Mouse (Mus musculus) intestine, postnatal 0 days (tissue): Measurements from ENCODE around the gene Armc8. TPM values are rescaled to one million over a fixed set of nuclear protein-coding genes. Genes with fewer than 3 reads are reported as not detected.

Experiments
- ATAC-seq: fragments of 200-750 bp; cut with Nextera tagmentation; 2 replicates; pipeline ENCODE4 v1.8.0; 2017; ENCODE audit warnings: mild to moderate bottlenecking, moderate TSS enrichment, moderate library complexity
- H3K27ac ChIP-seq: fragments of 300-500 bp; sonication (generic); 2 replicates; pipeline ENCODE4 v1.5.1; 2014; ENCODE audit warnings: mild to moderate bottlenecking, low read depth, low read length, moderate library complexity
- H3K27me3 ChIP-seq: fragments of 300-500 bp; sonication (generic); replicated peaks from 2 replicates; pipeline ENCODE4 v1.6.1; 2014; ENCODE audit warnings: low read length, mixed read lengths; ENCODE audit not compliant: control insufficient read depth, insufficient read depth
- H3K36me3 ChIP-seq: fragments of 300-500 bp; sonication (generic); 2 replicates; pipeline ENCODE4 v1.6.1; 2014; ENCODE audit warnings: mild to moderate bottlenecking, moderate library complexity; ENCODE audit not compliant: control insufficient read depth, insufficient read depth
- H3K4me1 ChIP-seq: fragments of 300-500 bp; sonication (generic); replicated peaks from 2 replicates; pipeline ENCODE4 v1.6.1; 2014; ENCODE audit warnings: antibody characterized with exemption, low read length, mixed read lengths; ENCODE audit not compliant: control insufficient read depth, insufficient read depth
- H3K4me2 ChIP-seq: fragments of 300-500 bp; sonication (generic); replicated peaks from 2 replicates; pipeline ENCODE4 v1.6.1; 2014; ENCODE audit warnings: low read depth, mild to moderate bottlenecking, moderate library complexity
- H3K4me3 ChIP-seq: fragments of 300-500 bp; sonication (generic); 2 replicates; pipeline ENCODE4 v1.5.1; 2014; ENCODE audit warnings: low read depth, low read length
- H3K9ac ChIP-seq: fragments of 300-500 bp; sonication (generic); 2 replicates; pipeline ENCODE4 v1.6.1; 2014; ENCODE audit warnings: mild to moderate bottlenecking, low read depth, low read length
- H3K9me3 ChIP-seq: fragments of 300-500 bp; sonication (generic); 2 replicates; pipeline ENCODE4 v1.6.1; 2016; ENCODE audit warnings: mixed run types; ENCODE audit not compliant: control insufficient read depth
- CTCF ChIP-seq: sonication (generic); IDR thresholded peaks from 2 replicates; pipeline ENCODE4 v1.5.1; 2016; ENCODE audit warnings: low read depth, mild to moderate bottlenecking, control low read depth, antibody characterized with exemption, moderate library complexity
- WGBS: fragments of 180-500 bp; shearing (Covaris S2); extraction: QIAGEN DNeasy Blood & Tissue Kit; methylation state at CpG from one replicate; pipeline ENCODE4 v1.1.7; 2014; 5-methylcytosine and 5-hydroxymethylcytosine counted together
- polyA plus RNA-seq: library from polyadenylated mRNA; unstranded; fragments of >200 nt; fragmentation: Nextera tagmentation; extraction: Ambion mirVana; gene quantifications from 2 replicates; pipeline ENCODE4 v1.2.1, GENCODE M21; 2015

Armc8 gene
- polyA plus RNA-seq, 1 experiment from 2014 or later, result 14.0 TPM

DNA sequence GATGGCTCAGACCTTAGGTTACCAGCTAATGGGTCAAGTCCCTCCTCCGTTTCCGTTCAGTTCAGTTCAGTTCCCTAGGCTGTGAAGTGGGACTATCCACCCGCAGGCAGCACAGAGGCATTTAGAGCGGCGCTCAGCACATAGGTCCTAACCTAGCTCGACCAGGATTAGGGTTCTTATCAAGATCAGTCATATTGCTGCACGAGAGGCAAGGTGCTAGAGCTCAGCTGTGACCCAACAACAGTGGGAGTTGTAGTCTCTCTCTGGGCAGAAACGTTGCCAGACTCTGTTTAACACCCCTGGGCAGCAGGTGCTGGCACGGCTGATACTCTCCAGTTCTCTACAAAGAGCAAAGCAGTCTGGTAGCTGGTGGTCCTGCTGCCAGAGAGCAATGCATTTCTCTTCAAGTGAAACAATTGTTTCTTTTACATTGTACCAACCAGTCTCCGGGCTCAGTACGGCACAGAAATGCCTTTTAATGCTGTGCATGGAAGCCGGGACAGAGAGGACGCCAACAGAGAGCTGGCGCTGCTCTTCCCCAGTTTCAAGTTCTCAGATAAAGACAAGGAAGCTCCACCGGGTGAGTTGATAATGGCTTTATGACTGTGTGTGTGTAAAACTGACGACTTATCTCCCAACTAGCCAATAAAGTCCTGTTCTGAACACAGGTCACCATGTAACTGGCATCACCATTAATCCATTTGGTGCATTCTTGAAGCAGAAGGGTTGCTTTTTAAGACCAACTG lies 98.2 kb downstream of the Armc8 start:
- Histone ChIP-seq H3K4me1 (no peaks in the 10 kb centered on the region), H3K36me3 (no peaks in the 10 kb centered on the region; the same call in 1 of the 2 replicates), H3K9me3 (no peaks in the 10 kb centered on the region), H3K9ac (no peak overlapping the region), H3K27me3 (no peaks in the 10 kb centered on the region), H3K4me2 (peak overlapping the region; percentile 60), H3K4me3 (0 out of 2 replicates have a peak overlapping the region, but pooled peaks have one; percentile 3), H3K27ac (peak overlapping the region; percentile 84)
- no peak for TF ChIP-seq CTCF
- 28% methylated on average over 16 of the region's 16 CpGs for WGBS
- ATAC-seq, result peak; percentile 78

DNA sequence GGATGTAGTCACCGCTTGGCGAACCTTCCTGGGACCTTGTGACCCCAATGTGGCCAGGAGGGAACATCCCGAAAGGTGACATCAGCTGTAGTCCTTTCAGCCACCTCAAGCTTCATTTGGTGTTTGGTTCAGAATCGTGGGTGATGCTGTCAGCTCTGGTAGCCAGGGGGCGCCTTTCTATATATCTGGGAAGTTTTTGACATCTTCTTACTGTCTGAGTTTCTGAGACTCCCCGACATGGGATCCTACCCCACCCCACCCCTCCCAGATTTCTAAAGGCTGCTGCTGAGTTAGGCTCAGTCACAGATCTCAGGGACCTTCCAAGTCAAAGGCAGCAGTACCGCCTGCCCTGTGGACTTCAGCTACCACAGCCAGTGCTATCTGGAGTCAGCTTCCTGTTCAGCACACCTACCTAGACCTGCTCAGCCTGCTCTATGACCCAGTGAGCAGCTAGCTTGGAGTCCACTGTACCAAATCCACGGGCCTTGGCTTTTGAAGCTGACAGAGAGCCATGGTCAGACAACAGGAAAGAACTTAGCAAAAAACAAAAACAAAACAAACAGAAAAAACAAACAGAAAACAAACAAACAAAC lies 98.9 kb downstream of the Armc8 start:
- 48% methylated on average over 8 of the region's 8 CpGs for WGBS

GRCm38 (mm10) chr9:99468572-99468971 lies 100.1 kb downstream of the Armc8 start:
- ATAC-seq, result no peak
- Histone ChIP-seq H3K27ac (no peak overlapping the region), H3K9ac (no peak overlapping the region), H3K4me2 (no peak overlapping the region), H3K4me3 (no peak overlapping the region), H3K4me1 (no peaks in the 10 kb centered on the region), H3K36me3 (no peaks in the 10 kb centered on the region), H3K9me3 (no peaks in the 10 kb centered on the region), H3K27me3 (no peaks in the 10 kb centered on the region)
- 72% methylated on average over 9 of the region's 9 CpGs for WGBS
- no peak for TF ChIP-seq CTCF

More for the DNA sequence above, 98.9 kb downstream of the Armc8 start:
- H3K9me3 ChIP-seq, result no peaks in the 10 kb centered on the region
- H3K36me3 ChIP-seq, result no peaks in the 10 kb centered on the region
- H3K27me3 ChIP-seq, result no peaks in the 10 kb centered on the region
- H3K4me1 ChIP-seq, result no peaks in the 10 kb centered on the region
- peak; percentile 86 for ATAC-seq
- H3K27ac ChIP-seq, result peak overlapping the region; percentile 84
- peak overlapping the region; percentile 60; the same call in 1 of the 2 replicates for H3K4me2 ChIP-seq
- peak; percentile 58 for TF ChIP-seq CTCF
- no peak overlapping the region for H3K4me3 ChIP-seq
- H3K9ac ChIP-seq, result no peak overlapping the region

DNA sequence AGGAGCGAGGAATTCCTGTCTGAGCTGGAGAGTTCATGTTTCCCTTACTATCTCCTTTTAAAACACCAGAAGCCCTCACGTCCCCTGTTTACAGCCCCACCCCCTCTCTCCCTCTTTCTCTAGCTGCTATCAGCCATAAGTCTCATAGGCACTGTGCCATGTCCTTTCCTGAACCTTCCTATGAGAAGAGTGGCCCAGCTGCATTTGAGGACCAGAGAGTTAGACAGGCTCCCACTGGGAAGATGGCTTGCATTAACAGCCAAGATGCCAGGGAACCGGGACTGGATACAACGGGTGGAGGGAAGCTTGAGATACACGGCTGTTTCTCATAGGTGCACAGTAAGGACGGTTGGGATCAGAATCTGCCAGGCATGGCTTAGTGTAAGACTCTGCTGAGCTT lies 103.8 kb downstream of the Armc8 start:
- Histone ChIP-seq H3K4me3 (no peak overlapping the region), H3K27me3 (no peaks in the 10 kb centered on the region), H3K36me3 (no peaks in the 10 kb centered on the region), H3K4me2 (no peak overlapping the region), H3K27ac (no peak overlapping the region), H3K9ac (no peak overlapping the region), H3K4me1 (no peaks in the 10 kb centered on the region), H3K9me3 (no peaks in the 10 kb centered on the region)
- TF ChIP-seq CTCF, result no peak
- WGBS, result 82% methylated on average over 6 of the region's 6 CpGs
- ATAC-seq, result no peak

GRCm38 (mm10) chr9:99459730-99460129 lies 109.0 kb downstream of the Armc8 start:
- no peak overlapping the region for H3K4me2 ChIP-seq
- H3K9me3 ChIP-seq, result no peaks in the 10 kb centered on the region
- H3K27me3 ChIP-seq, result no peaks in the 10 kb centered on the region
- H3K9ac ChIP-seq, result no peak overlapping the region
- no peak for TF ChIP-seq CTCF
- 82% methylated on average over 4 of the region's 4 CpGs for WGBS
- H3K4me1 ChIP-seq, result no peaks in the 10 kb centered on the region
- no peak overlapping the region for H3K27ac ChIP-seq
- no peak for ATAC-seq
- H3K36me3 ChIP-seq, result no peaks in the 10 kb centered on the region
- no peak overlapping the region for H3K4me3 ChIP-seq

DNA sequence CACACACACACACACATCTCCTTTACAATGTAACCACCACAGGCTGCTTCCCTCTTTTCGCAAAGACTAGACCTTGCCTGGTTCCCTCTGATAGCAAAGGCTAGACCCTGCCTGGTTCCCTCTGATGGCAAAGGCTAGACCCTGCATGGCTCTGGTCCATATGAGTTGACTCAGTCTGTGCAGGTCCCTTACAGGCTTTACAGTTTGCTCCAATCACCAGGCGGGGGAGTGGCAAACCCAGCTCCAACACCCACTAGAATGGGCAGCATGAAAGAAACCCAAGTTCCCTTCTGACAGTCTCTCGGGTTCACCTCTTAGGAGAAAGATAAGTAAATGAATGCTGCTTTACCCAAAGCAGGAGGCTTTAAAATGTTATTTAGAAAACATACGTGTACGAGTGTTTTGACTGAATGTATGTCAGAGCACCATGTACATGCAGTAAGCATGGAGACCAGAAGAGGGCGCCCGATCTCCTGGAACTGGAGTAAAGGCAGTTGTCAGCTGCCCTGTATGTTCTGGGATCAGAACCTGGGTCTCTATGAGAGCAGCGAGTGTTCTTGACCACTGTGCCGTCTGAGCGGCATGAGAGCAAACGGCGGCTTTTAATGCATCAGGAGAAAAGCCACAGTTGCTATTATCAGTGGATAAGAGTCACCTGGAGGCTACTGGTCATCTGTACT lies 110.0 kb downstream of the Armc8 start:
- 41% methylated on average over 12 of the region's 12 CpGs for WGBS
- no peak for ATAC-seq
- peak overlapping the region; percentile 35; the same call in 1 of the 2 replicates for H3K4me2 ChIP-seq

More for the DNA sequence above, 110.0 kb downstream of the Armc8 start:
- Histone ChIP-seq H3K27me3 (no peaks in the 10 kb centered on the region), H3K27ac (no peak overlapping the region), H3K36me3 (no peaks in the 10 kb centered on the region), H3K9ac (no peak overlapping the region), H3K9me3 (no peaks in the 10 kb centered on the region), H3K4me3 (no peak overlapping the region), H3K4me1 (no peaks in the 10 kb centered on the region)
- peak; percentile 88 for TF ChIP-seq CTCF
